Mouse (Mus musculus) spleen, adult 2 months (tissue): ENCODE measurements around the gene Arl14ep.
"Not testable (repeated sequence)": the region's sequence is repeated elsewhere in the genome, so short reads cannot be mapped to it uniquely, and the experiment has no call there.

ENCODE experiments used
- CTCF ChIP-seq: fragments of 200-500 bp; IDR thresholded peaks from 2 replicates; pipeline ENCODE4 v1.5.1; 2011; ENCODE audit warnings: mild to moderate bottlenecking, inconsistent platforms; ENCODE audit not compliant: insufficient read depth, insufficient read length, insufficient replicate concordance; ENCODE audit errors: extremely low read depth
- POLR2A ChIP-seq: fragments of 200-500 bp; IDR thresholded peaks from 2 replicates; pipeline ENCODE4 v1.6.1; 2011; ENCODE audit warnings: low read depth, low read length, inconsistent platforms

GRCm38 (mm10) chr2:107005876-107006275 is 31.7 kb upstream of the Arl14ep start:
- not testable (repeated sequence) for TF ChIP-seq CTCF, POLR2A
